In the genomic region with DNA sequence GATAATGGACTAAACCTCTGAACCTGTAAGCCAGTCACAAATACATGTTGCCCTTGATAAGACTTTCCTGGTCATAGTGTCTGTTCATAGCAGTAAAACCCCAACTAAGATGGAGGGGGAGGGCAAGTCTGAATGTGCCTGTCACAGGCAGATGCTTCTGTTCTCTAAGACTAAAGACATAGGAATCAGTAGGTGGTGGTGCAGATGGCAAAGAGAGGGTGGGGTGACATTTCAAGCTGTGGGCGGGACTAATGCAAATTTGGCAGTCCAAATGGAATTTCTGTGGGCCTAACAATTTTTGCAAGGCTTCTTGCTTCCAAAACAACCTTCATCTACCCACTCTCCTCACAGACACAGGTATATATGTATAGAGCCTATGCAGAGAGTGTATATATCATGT, we compare ENCODE assay signal across 23 mouse cellular contexts. TPM values are rescaled to one million over a fixed set of nuclear protein-coding genes. Genes with fewer than 3 reads are reported as not detected.
DNase-seq lines count a peak whose midpoint lies in the region; ATAC-seq and TF ChIP-seq lines count a peak whose summit lies in the region.
"Had no signal": no experiment of that assay in that cellular context is flagged by ENCODE, and none has a peak within 500 bp of the region (broad histone marks: within the 10 kb centered on the region; RNA-seq: fewer than 3 reads in every experiment).

No protein-coding gene starts in this region.

- WGBS in lung, postnatal 0 days: 52% methylated on average over 1 of the region's 1 CpGs

- no peak overlapping the region for H3K4me3 ChIP-seq in lung, postnatal 0 days (ENCODE audit: low read depth, low read length)
- H3K4me3 ChIP-seq: forebrain, embryonic 10.5 days; hindbrain, embryonic 13.5 days; neural tube, embryonic 13.5 days had no signal

- ATAC-seq in lung, postnatal 0 days: no peak
- ATAC-seq: inflammation-experienced regulatory T-cells, adult 6 months had no signal

- no peak overlapping the region for H3K27ac ChIP-seq in lung, postnatal 0 days (ENCODE audit: low read length)
- H3K27ac ChIP-seq: forebrain, embryonic 10.5 days; hindbrain, embryonic 13.5 days; neural tube, embryonic 13.5 days had no signal

- H3K4me1 ChIP-seq in lung, postnatal 0 days (ENCODE audit: insufficient read depth, low read depth, low read length): no peaks in the 10 kb centered on the region
- H3K4me1 ChIP-seq: forebrain, embryonic 10.5 days; hindbrain, embryonic 13.5 days; neural tube, embryonic 13.5 days had no signal

- no peak for TF ChIP-seq EP300 in lung, postnatal 0 days (IDR thresholded peaks at IDR 0.05)

- no peak overlapping the region for H3K4me2 ChIP-seq in lung, postnatal 0 days (replicated peaks; ENCODE audit: low read depth, low read length)
- H3K4me2 ChIP-seq: hindbrain, embryonic 13.5 days; neural tube, embryonic 13.5 days had no signal

- H3K9ac ChIP-seq in lung, postnatal 0 days (replicated peaks; ENCODE audit: low read depth): no peak overlapping the region
- H3K9ac ChIP-seq: hindbrain, embryonic 13.5 days; neural tube, embryonic 13.5 days had no signal

- no peaks in the 10 kb centered on the region for H3K27me3 ChIP-seq in lung, postnatal 0 days (replicated peaks; ENCODE audit: insufficient read depth, low read length)

- H3K36me3 ChIP-seq in lung, postnatal 0 days (ENCODE audit: insufficient read depth, low read length): no peaks in the 10 kb centered on the region
- H3K36me3 ChIP-seq: forebrain, embryonic 10.5 days; hindbrain, embryonic 13.5 days; neural tube, embryonic 13.5 days had no signal

- no peak for TF ChIP-seq CTCF in lung, postnatal 0 days (IDR thresholded peaks at IDR 0.05)

- DNase-seq in brain, adult 2 months (ENCODE audit: low read depth, low spot score): peak; percentile 89
- DNase-seq in frontal cortex, postnatal 14 days (ENCODE audit: low spot score in 2 of 2): peak; percentile 30 to 31
- DNase-seq in left cerebral cortex, adult 18-20 months (ENCODE audit: low spot score in 2 of 2): peak; percentile 60 to 71
- peak; percentile 26 to 47 for DNase-seq in right cerebral cortex, postnatal 10 days (ENCODE audit: low spot score in 2 of 2)
- no peak for DNase-seq in cerebellum, postnatal 25 days
- no peak for DNase-seq in lung, postnatal 0 days (ENCODE audit: low spot score)
- no peak for DNase-seq in heart, postnatal 14 days
- DNase-seq: adrenal gland, postnatal 36 days; B cell, adult 2 months; cerebellum, adult 18-20 months; gastrocnemius, postnatal 25 days; kidney, adult 8-10 months; kidney, postnatal 25 days; liver; lung, postnatal 10 days; midbrain, embryonic 14.5 days; thymus, adult 18-20 months; thymus, postnatal 4 days had no signal

- intact Hi-C loops in heart, postnatal 14 days (cut with DNase I): no loop called here

- H3K9me3 ChIP-seq in lung, postnatal 0 days (ENCODE audit: low read length): no peaks in the 10 kb centered on the region
- H3K9me3 ChIP-seq: forebrain, embryonic 10.5 days; hindbrain, embryonic 13.5 days; neural tube, embryonic 13.5 days had no signal

RNA-seq across cellular contexts. Expression of a gene that starts 19.6 kb away (rescaled TPM):
- 100 to 1,000 TPM; 181 TPM for total RNA-seq in left cerebral cortex, adult 18-20 months (2021)
- 8.4 and 9.6 TPM in 2 replicates for polyA plus RNA-seq in lung, postnatal 0 days (2015; fragmentation: Nextera tagmentation; extraction: Ambion mirVana)
- 10 to 100 TPM; 86.8 to 90.3 TPM for total RNA-seq in heart, postnatal 14 days (2021)
- total RNA-seq: megakaryocyte, adult 5-6 weeks had no signal
- polyA plus RNA-seq: inflammation-experienced regulatory T-cells, adult 6 months had no signal

Comparison
In these comparisons a context has a peak if more than half of its experiments do, and no peak if none do; other contexts are left out.
1. DNase-seq: peak in brain, adult 2 months (single experiment), frontal cortex, postnatal 14 days (2 of 2), left cerebral cortex, adult 18-20 months (2 of 2) and right cerebral cortex, postnatal 10 days (2 of 2); none in cerebellum, postnatal 25 days (0 of 2), lung, postnatal 0 days (single experiment) and heart, postnatal 14 days (0 of 2).